Mouse (Mus musculus) A20 (cell line): ENCODE measurements at regions not wholly inside any gene's neighbourhood (a gene's known extent, or its start where the extent isn't known, plus 50 kb on each side); places are given as distances from the start of the nearest gene placed in this dataset.

Source experiments
- DNase-seq: peaks from one replicate; pipeline ENCODE4 v3.0.0-alpha.2; 2011; ENCODE audit warnings: low read depth, low spot score

GRCm38 (mm10) chr14:106593980-106594379 is 488.0 kb downstream of the Trim52 start:
- DNase-seq = no peak

GRCm38 (mm10) chr14:106607041-106607440 is 501.0 kb downstream of the Trim52 start:
- DNase-seq = peak; percentile 51

- DNase-seq = no peak
Measured at GRCm38 (mm10) chr14:106608341-106608927, 502.4 kb downstream of the Trim52 start.
